Mouse (Mus musculus) embryonic stem cell, embryonic (primary cell): ENCODE measurements at regions not wholly inside any gene's neighbourhood (a gene's known extent, or its start where the extent isn't known, plus 50 kb on each side); places are given as distances from the start of the nearest gene placed in this dataset.
"Not testable (repeated sequence)": the region's sequence is repeated elsewhere in the genome, so short reads cannot be mapped to it uniquely, and the experiment has no call there.

Experiments used
- CTCF ChIA-PET, 4 experiments: fragments of 300-600 bp in 2 of 4; fragments of 350-600 bp in 2 of 4; sonication (Branson Sonifier 250); formaldehyde crosslinking; loops; one replicate each; lab custom pipeline; 2022; ENCODE audit warnings: inconsistent platforms in 2 of 4; lab: Charles Lee
- POLR2A ChIA-PET, 4 experiments: fragments of 300-600 bp in 2 of 4; fragments of 350-600 bp in 2 of 4; sonication (Branson Sonifier 250); formaldehyde crosslinking; loops; one replicate each; lab custom pipeline; 2022; ENCODE audit warnings: antibody characterized with exemption in 4 of 4, inconsistent platforms in 1 of 4; lab: Charles Lee

DNA sequence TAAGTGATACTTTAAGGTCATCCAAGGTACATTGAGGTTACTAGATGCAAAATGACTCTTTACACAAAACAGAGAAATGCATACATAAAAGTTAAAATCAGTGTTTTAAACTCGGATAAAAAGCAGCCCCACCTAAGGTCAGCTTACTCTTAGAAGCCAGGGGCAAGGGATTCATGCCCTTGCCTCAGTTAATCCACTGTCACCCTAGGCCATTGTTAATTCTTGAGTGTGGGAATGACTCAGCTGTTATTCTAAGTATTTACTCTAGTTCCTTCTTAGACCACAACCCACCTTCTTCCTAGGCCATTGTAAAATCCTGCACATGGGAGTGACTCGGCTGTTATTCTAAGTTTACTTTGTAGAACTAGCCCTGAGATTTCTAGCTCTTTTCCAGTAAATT, 64.1 kb upstream of the Ces1h start:
- ChIA-PET POLR2A (interaction anchor here in 2 of 4 experiments (0.6 to 1.4 kb wide), 5 partner anchors 9 to 326 kb away, joined by 3 read pairs; no protein-coding TSS in a partner anchor), CTCF (interaction anchor here in 1 of 4 experiments (0.9 kb wide), 1 partner anchor 13 kb away, joined by 3 read pairs; no protein-coding TSS in a partner anchor)

DNA sequence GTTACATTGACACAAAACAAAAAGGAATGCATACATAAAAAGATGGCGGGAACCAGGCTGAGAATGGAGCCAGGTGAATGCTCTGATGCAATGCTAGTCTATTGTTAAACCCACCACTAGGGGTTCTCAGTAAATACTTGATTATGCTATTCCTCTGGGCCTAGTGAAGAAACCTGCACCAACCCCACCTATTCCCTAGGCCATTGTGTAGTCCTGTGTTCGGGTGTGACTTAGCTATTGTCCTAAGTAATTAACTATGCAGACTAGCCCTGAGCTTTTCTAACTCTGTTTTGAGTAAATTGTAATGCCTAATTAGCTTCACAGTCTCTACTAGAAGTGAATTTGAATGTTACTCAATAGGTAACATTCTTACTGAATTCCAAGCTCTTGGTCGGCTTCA, 62.4 kb upstream of the Ces1h start:
- ChIA-PET CTCF (interaction anchor here in 3 of 4 experiments (0.6 to 1.0 kb wide), 3 partner anchors 11 to 744 kb away, joined by 3 to 5 read pairs (median 4); no protein-coding TSS in a partner anchor), POLR2A (interaction anchor here in 3 of 4 experiments (0.6 to 1.8 kb wide), 17 partner anchors 8 to 772 kb away, joined by 3 to 5 read pairs (median 3); partner anchors contain the start of genes Mt1 (in 1 of the 3) and Nup93 (in 1 of the 3))

DNA sequence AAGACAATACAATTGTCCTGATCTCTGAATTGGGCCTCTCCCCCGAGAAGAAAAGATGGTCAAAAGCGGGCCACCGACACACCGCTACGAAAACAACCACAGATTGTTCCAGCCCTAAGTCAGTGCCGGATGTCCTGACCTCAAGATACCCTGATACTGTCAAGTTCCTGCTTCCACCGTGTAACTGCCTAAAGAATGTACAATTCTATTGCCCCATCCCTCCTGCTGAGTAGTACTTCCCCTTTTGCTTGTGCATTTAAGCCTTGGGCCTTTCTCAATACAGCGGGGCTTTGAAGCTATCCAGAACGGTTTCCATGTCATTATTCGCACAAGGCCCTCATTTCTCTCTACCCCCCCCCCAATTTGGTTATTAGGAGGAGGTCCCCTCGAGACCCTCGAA, 57.1 kb upstream of the Ces1h start:
- CTCF ChIA-PET = not testable (repeated sequence)
- POLR2A ChIA-PET = interaction anchor here in 2 of 4 experiments (0.6 to 0.7 kb wide), 2 partner anchors 39 to 769 kb away, joined by 3 to 4 read pairs; no protein-coding TSS in a partner anchor

DNA sequence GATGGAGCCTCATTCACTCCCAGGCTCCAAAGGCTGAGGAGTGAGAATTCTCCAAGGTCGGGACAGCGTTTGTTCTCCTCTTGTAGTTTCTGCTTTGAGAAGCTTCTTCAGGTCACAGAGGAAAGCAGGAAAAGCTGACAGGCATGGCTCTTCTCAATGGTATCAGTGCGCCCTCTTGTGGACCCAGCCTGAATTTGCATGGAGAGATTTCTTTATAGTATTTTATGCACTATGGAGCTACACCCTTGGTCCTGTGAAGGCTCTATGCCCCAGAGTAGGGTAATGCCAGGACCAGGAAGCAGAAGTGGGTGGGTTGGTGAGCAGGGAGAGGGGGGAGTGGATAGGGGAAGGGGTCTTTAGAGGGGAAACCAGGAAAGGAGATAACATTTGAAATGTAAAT, 51.1 kb upstream of the Ces1h start:
- ChIA-PET CTCF (interaction anchor here (0.6 to 3.0 kb wide), 44 partner anchors 9 to 979 kb away, joined by 3 to 23 read pairs (median 4); no protein-coding TSS in a partner anchor), POLR2A (interaction anchor here in 1 of 4 experiments (1.1 to 1.3 kb wide), 3 partner anchors 12 to 65 kb away, joined by 3 to 5 read pairs (median 3); no protein-coding TSS in a partner anchor)
